Mouse (Mus musculus) thymus, adult 2 months (tissue): ENCODE data around the gene Olfr771.

Experiments used
- CTCF ChIP-seq: fragments of 200-500 bp; IDR thresholded peaks from 2 replicates; pipeline ENCODE4 v1.5.1; 2012; ENCODE audit warnings: mild to moderate bottlenecking, control low read depth, low read length, moderate library complexity, borderline replicate concordance; ENCODE audit not compliant: control insufficient read depth, poor library complexity, insufficient read depth; ENCODE audit errors: extremely low read depth
- POLR2A ChIP-seq: fragments of 200-500 bp; IDR thresholded peaks from 2 replicates; pipeline ENCODE4 v1.6.1; 2012; ENCODE audit warnings: mild to moderate bottlenecking, low read length, control low read depth, moderate library complexity; ENCODE audit not compliant: control insufficient read depth, poor library complexity, insufficient read depth; ENCODE audit errors: extremely low read depth

DNA sequence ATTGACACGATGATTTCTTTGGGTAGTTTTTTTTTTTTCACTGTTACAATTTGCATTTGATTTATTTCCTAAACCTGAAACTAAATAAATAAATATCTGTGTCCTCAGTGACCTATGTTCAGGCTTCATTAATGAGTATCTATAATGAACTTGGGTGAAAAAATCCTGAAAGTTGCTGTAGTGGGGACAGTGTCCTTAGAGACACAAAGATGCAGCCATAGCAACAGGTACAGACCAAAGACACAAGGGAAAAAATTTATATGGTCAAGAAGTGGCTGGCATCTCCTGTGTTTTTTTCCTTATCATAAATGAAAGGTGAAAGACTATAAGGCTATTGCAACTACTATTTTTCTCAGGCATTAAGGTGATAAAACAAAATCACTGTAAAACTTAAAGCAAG, at the start of gene Olfr771:
- TF ChIP-seq CTCF (no peak), POLR2A (no peak)
